Mouse (Mus musculus): Measurements from ENCODE around the gene Fam107a.
A peak's percentile ranks its signal among the peaks of the same experiment; 100 is the strongest.

Gene Fam107a

GRCm38 (mm10) chr14:8317194-8318097, at the start of gene Fam107a:
Fam107a (minus strand) TSS chr14:8318023.
- no peak for DNase-seq

GRCm38 (mm10) chr14:8367121-8367520, 49.3 kb upstream of the Fam107a start:
- no peak for DNase-seq

GRCm38 (mm10) chr14:8365833-8366232, 48.0 kb upstream of the Fam107a start:
- DNase-seq: no peak

- no peak for DNase-seq
Observed at GRCm38 (mm10) chr14:8356836-8357235, 39.0 kb upstream of the Fam107a start.

- DNase-seq: peak; percentile 13 to 20
Observed at GRCm38 (mm10) chr14:8355999-8356501, 38.2 kb upstream of the Fam107a start.

- DNase-seq: no peak
Observed at GRCm38 (mm10) chr14:8348927-8349326, 31.1 kb upstream of the Fam107a start.

- peak; percentile 30 to 52 for DNase-seq
Observed at GRCm38 (mm10) chr14:8346255-8346997, 28.6 kb upstream of the Fam107a start.

GRCm38 (mm10) chr14:8345566-8345965, 27.7 kb upstream of the Fam107a start:
- DNase-seq: no peak

GRCm38 (mm10) chr14:8342509-8343106, 24.8 kb upstream of the Fam107a start:
- no peak for DNase-seq

- DNase-seq: no peak
Observed at GRCm38 (mm10) chr14:8340226-8340625, 22.4 kb upstream of the Fam107a start.

- no peak for DNase-seq
Observed at GRCm38 (mm10) chr14:8335947-8336346, 18.1 kb upstream of the Fam107a start.

- no peak for DNase-seq
Observed at GRCm38 (mm10) chr14:8334511-8334910, 16.7 kb upstream of the Fam107a start.

- no peak for DNase-seq
Observed at GRCm38 (mm10) chr14:8332314-8333252, 14.8 kb upstream of the Fam107a start.

GRCm38 (mm10) chr14:8331307-8331905, 13.6 kb upstream of the Fam107a start:
- DNase-seq: no peak

- DNase-seq: no peak
Observed at GRCm38 (mm10) chr14:8330390-8330789, 12.6 kb upstream of the Fam107a start.

- no peak for DNase-seq
Observed at GRCm38 (mm10) chr14:8329552-8329951, 11.7 kb upstream of the Fam107a start.

GRCm38 (mm10) chr14:8327371-8327770, 9.5 kb upstream of the Fam107a start:
- DNase-seq: no peak

- DNase-seq: no peak
Observed at GRCm38 (mm10) chr14:8326961-8327360, 9.1 kb upstream of the Fam107a start.

GRCm38 (mm10) chr14:8325746-8326145, 7.9 kb upstream of the Fam107a start:
- no peak for DNase-seq

- no peak for DNase-seq
Observed at GRCm38 (mm10) chr14:8320528-8320927, 2.7 kb upstream of the Fam107a start.

- DNase-seq: no peak
Observed at GRCm38 (mm10) chr14:8316366-8317193, 1.2 kb downstream of the Fam107a start.

All from thymus, adult 18-20 months (tissue).